Mouse (Mus musculus) intestine, embryonic 16.5 days (tissue): ENCODE results near the gene Sdk2. TPM values are rescaled to one million over a fixed set of nuclear protein-coding genes. Genes with fewer than 3 reads are reported as not detected.

ENCODE experiments used
- ATAC-seq: fragments of 200-750 bp; cut with Nextera tagmentation; 2 replicates; pipeline ENCODE4 v1.8.0; 2017; ENCODE audit warnings: moderate TSS enrichment, moderate library complexity
- H3K27ac ChIP-seq: fragments of 300-500 bp; sonication (generic); 2 replicates; pipeline ENCODE4 v1.5.1; 2014; ENCODE audit warnings: mild to moderate bottlenecking, low read length
- H3K27me3 ChIP-seq: fragments of 300-500 bp; sonication (generic); replicated peaks from 2 replicates; pipeline ENCODE4 v1.6.1; 2014; ENCODE audit warnings: low read length, control low read depth, mixed read lengths; ENCODE audit not compliant: control insufficient read depth, insufficient read depth
- H3K36me3 ChIP-seq: fragments of 300-500 bp; sonication (generic); 2 replicates; pipeline ENCODE4 v1.6.1; 2014; ENCODE audit warnings: low read length, control low read depth; ENCODE audit not compliant: control insufficient read depth, insufficient read depth
- H3K4me1 ChIP-seq: fragments of 300-500 bp; sonication (generic); 2 replicates; pipeline ENCODE4 v1.6.1; 2014; ENCODE audit warnings: low read length, control low read depth, mixed read lengths; ENCODE audit not compliant: control insufficient read depth, insufficient read depth
- H3K4me2 ChIP-seq: fragments of 300-500 bp; sonication (generic); 2 replicates; pipeline ENCODE4 v1.6.1; 2014; ENCODE audit warnings: low read depth, low read length, control low read depth
- H3K4me3 ChIP-seq: fragments of 300-500 bp; sonication (generic); 2 replicates; pipeline ENCODE4 v1.5.1; 2014; ENCODE audit warnings: mild to moderate bottlenecking, low read length
- H3K9ac ChIP-seq: fragments of 300-500 bp; sonication (generic); 2 replicates; pipeline ENCODE4 v1.6.1; 2014; ENCODE audit warnings: low read depth, low read length
- H3K9me3 ChIP-seq: fragments of 300-500 bp; sonication (generic); 2 replicates; pipeline ENCODE4 v1.6.1; 2016; ENCODE audit warnings: low read length, control low read depth; ENCODE audit not compliant: control insufficient read depth
- WGBS: fragments of 180-500 bp; shearing (Covaris S2); extraction: QIAGEN DNeasy Blood & Tissue Kit; methylation state at CpG from one replicate; pipeline ENCODE4 v1.1.7; 2014; 5-methylcytosine and 5-hydroxymethylcytosine counted together
- polyA plus RNA-seq: library from polyadenylated mRNA; unstranded; fragments of >200 nt; fragmentation: Nextera tagmentation; extraction: Ambion mirVana; gene quantifications from 2 replicates; pipeline ENCODE4 v1.2.1, GENCODE M21; 2015

Sdk2 gene
- polyA plus RNA-seq, 1 experiment from 2014 or later = 1.5 TPM

GRCm38 (mm10) chr11:113779680-113780041, 287.2 kb downstream of the Sdk2 start:
- 30% methylated on average over 6 of the region's 6 CpGs for WGBS
- Histone ChIP-seq H3K27me3 (no peaks in the 10 kb centered on the region), H3K4me3 (no peak overlapping the region), H3K9ac (no peak overlapping the region), H3K27ac (no peak overlapping the region), H3K4me2 (no peak overlapping the region), H3K4me1 (peaks cover 29% of the 10 kb centered on the region), H3K36me3 (no peaks in the 10 kb centered on the region), H3K9me3 (no peaks in the 10 kb centered on the region)
- no peak for ATAC-seq

GRCm38 (mm10) chr11:113778733-113779679, 287.8 kb downstream of the Sdk2 start:
- Histone ChIP-seq H3K27ac (peak overlapping the region; percentile 48; the same call in 1 of the 2 replicates), H3K4me1 (peaks cover 28% of the 10 kb centered on the region), H3K9ac (no peak overlapping the region; the same call in 1 of the 2 replicates), H3K4me2 (no peak overlapping the region), H3K36me3 (no peaks in the 10 kb centered on the region), H3K9me3 (no peaks in the 10 kb centered on the region), H3K4me3 (no peak overlapping the region), H3K27me3 (no peaks in the 10 kb centered on the region)
- peak; percentile 51 for ATAC-seq
- 44% methylated on average over 20 of the region's 20 CpGs for WGBS

DNA sequence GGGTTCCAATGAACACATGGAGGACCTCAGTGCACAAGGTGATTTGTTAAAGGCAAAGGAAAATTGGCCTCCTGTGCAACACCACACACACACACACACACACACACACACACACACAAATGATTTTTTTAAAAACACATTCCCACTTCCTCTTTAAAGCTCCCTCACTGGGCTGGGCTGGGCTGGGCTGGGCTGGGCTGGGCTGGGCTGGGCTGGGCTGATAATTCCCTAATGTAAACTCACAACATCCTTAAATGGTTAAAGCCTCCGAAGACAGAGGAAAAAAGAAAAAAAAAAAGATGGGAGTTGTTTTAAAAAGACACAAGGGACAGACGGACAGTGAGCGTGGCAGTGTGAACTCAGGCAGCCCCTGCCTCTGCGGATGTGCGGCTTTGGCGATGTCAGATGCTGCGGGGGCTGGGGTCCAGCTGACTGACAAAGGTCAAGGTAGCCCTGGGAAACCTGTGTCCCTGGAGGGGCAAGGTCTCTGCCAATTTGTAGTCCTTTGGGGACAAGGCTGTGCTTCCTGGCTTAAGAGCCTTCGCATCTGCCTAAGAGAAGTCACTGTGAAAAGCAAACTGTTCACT, 288.9 kb downstream of the Sdk2 start:
- Histone ChIP-seq H3K4me2 (peak overlapping the region; percentile 40), H3K9me3 (no peaks in the 10 kb centered on the region), H3K4me3 (no peak overlapping the region; the same call in 1 of the 2 replicates), H3K9ac (no peak overlapping the region), H3K4me1 (peaks cover 28% of the 10 kb centered on the region), H3K27me3 (no peaks in the 10 kb centered on the region), H3K36me3 (no peaks in the 10 kb centered on the region), H3K27ac (peak overlapping the region; percentile 62)
- ATAC-seq = peak; percentile 83
- 38% methylated on average over 8 of the region's 8 CpGs for WGBS

DNA sequence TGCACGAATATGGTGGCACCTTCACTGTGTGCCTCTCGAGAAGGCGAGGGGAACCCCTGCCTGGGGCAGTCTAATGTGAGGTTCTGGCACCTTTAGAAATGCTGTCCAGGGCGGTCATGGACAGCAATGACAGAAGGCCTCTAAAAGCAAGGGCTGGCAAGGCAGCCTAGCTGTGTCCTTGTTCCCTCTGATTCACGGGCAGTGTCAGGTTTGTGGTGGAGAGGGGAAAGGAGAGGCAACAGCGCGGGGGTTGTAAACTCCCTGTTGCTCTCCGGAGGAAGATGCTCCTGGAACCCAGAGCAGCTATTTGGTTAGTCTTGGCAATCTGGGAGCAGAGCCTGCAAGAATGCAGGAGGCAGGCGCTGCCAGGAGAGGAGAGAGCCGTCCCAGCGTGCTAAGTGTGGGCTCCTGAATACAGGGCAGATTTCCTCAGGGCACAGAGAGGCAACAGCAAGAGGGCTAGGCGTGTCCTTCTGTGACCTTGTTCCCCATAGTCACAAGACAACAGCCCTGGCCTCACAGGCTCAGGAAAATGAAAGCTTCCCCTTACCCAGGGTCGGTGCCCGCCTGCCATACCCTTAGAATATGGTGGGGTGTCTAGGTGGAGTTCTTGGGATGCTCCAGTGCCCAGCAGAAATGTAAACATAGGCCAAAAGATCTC, 289.9 kb downstream of the Sdk2 start:
- no peak overlapping the region for H3K9ac ChIP-seq

DNA sequence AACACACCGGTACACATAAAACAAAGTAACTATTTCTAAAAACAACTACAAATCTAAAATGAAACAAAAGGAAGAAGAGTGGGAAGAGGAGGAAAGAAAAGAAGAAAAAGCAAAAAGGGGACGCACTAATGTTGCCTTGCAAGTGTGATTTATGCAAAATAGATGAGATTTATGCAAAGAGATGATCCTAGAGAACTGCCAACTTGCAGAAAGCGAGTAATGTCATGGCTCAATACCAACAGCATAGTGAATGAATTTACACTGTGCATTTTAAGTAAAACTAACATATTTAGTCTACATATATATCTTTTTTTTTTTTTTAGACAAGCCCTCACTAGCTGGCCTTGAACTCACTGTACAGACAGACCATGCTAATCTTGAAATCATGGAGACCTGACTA, 292.1 kb downstream of the Sdk2 start:
- Histone ChIP-seq H3K4me3 (no peak overlapping the region), H3K4me1 (peaks cover 27% of the 10 kb centered on the region), H3K36me3 (no peaks in the 10 kb centered on the region), H3K9me3 (no peaks in the 10 kb centered on the region), H3K27me3 (no peaks in the 10 kb centered on the region), H3K9ac (no peak overlapping the region), H3K27ac (no peak overlapping the region), H3K4me2 (no peak overlapping the region)
- WGBS = 88% methylated on average over 3 of the region's 3 CpGs
- no peak for ATAC-seq

More for the DNA sequence above, 289.9 kb downstream of the Sdk2 start:
- H3K36me3 ChIP-seq = no peaks in the 10 kb centered on the region
- no peaks in the 10 kb centered on the region for H3K27me3 ChIP-seq
- 68% methylated on average over 14 of the region's 14 CpGs for WGBS
- no peak overlapping the region for H3K4me2 ChIP-seq
- ATAC-seq = no peak
- H3K27ac ChIP-seq = no peak overlapping the region
- no peak overlapping the region for H3K4me3 ChIP-seq
- H3K4me1 ChIP-seq = peaks cover 28% of the 10 kb centered on the region
- H3K9me3 ChIP-seq = no peaks in the 10 kb centered on the region

DNA sequence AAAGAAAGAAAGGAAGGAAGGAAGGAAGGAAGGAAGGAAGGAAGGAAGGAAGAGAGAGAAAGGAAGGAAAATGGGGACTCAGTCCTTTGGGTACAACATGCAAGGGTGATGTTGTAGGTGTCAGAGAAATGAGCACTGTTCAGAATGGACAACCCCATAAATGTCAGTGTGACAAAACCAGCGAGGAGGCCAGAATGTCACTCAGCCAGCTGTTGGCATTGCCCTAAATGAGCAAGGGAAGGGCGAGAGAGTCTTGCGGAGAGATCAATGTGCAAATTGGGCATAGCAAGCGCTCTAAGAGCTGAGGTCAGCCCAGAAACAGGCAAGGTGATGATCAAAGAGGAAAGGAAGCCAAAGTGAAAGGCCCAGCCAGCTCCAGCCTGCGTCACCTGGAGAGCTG, 293.7 kb downstream of the Sdk2 start:
- Histone ChIP-seq H3K4me3 (no peak overlapping the region), H3K9me3 (no peaks in the 10 kb centered on the region), H3K4me2 (no peak overlapping the region), H3K36me3 (no peaks in the 10 kb centered on the region), H3K4me1 (peaks cover 12% of the 10 kb centered on the region), H3K9ac (no peak overlapping the region), H3K27me3 (no peaks in the 10 kb centered on the region), H3K27ac (no peak overlapping the region)
- 82% methylated on average over 5 of the region's 5 CpGs for WGBS
- no peak for ATAC-seq

DNA sequence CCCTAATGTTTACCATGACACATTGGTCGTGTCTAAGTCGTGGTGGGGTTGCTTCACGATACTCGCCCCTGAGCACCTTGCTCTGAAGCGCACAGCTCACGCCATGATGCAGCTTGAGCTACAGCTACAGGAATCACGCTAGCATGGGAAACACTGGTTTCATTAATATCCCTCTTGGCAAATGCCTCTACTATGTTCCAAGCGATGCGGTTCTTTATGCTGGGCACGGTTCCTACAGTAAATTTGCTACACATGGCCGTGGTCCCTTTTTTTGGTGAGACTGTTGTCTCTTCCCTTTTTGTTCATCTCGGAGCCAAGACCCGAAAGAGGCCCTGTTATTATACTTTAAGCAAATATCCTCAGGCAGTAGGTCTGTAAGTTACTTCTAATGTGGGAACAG, 295.7 kb downstream of the Sdk2 start:
- Histone ChIP-seq H3K4me3 (no peak overlapping the region), H3K27me3 (no peaks in the 10 kb centered on the region), H3K4me2 (no peak overlapping the region), H3K9ac (no peak overlapping the region), H3K4me1 (peaks cover 16% of the 10 kb centered on the region), H3K9me3 (no peaks in the 10 kb centered on the region), H3K36me3 (no peaks in the 10 kb centered on the region), H3K27ac (no peak overlapping the region)
- no peak for ATAC-seq
- 84% methylated on average over 13 of the region's 13 CpGs for WGBS

- Histone ChIP-seq H3K4me3 (no peak overlapping the region), H3K4me1 (peaks cover 21% of the 10 kb centered on the region), H3K4me2 (no peak overlapping the region), H3K27ac (no peak overlapping the region), H3K9ac (no peak overlapping the region), H3K27me3 (no peaks in the 10 kb centered on the region), H3K9me3 (no peaks in the 10 kb centered on the region), H3K36me3 (no peaks in the 10 kb centered on the region)
- no peak for ATAC-seq
- 71% methylated on average over 3 of the region's 3 CpGs for WGBS
Measured at GRCm38 (mm10) chr11:113768356-113768755, 298.5 kb downstream of the Sdk2 start.

DNA sequence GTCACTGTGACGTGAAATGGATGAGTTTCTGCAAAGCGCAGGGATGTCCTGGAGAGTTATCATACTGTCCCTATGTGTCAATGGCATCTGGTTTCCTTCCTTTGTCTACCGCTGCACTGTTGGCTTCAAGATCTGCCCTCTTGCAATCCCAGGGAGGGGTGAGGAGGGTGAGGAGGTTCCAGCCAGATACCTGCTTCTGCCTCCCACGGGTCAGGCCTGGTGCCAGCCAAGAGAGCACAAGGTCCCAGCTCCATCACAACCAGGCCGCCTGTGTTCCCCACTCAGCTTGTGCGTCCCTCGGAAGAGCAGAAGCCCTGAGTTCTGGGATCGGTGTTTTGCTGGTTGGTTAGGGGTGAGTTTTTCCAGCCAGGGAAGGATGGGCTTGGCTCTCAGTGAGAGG, 299.6 kb downstream of the Sdk2 start:
- H3K4me2 ChIP-seq = no peak overlapping the region
- H3K27me3 ChIP-seq = no peaks in the 10 kb centered on the region
- no peaks in the 10 kb centered on the region for H3K36me3 ChIP-seq
- peak; percentile 10; the same call in 1 of the 2 replicates for ATAC-seq
- no peak overlapping the region for H3K9ac ChIP-seq
- peaks cover 23% of the 10 kb centered on the region for H3K4me1 ChIP-seq
- no peaks in the 10 kb centered on the region for H3K9me3 ChIP-seq
- no peak overlapping the region for H3K4me3 ChIP-seq
- WGBS = 43% methylated on average over 8 of the region's 8 CpGs
- H3K27ac ChIP-seq = peak overlapping the region; percentile 15; the same call in 1 of the 2 replicates
